Mouse (Mus musculus) embryonic facial prominence, embryonic 11.5 days (tissue): ENCODE data around the gene Iqcf6. TPM values are rescaled to one million over a fixed set of nuclear protein-coding genes. Genes with fewer than 3 reads are reported as not detected.

Source experiments
- ATAC-seq: fragments of 200-750 bp; cut with Nextera tagmentation; replicated peaks from 2 replicates; pipeline ENCODE4 v1.8.0; 2017; ENCODE audit warnings: low read depth; ENCODE audit not compliant: insufficient number of reproducible peaks, low FRiP score, low TSS enrichment
- DNase-seq: peaks from one replicate; pipeline ENCODE4 v3.0.0-alpha.2; 2015; ENCODE audit warnings: low spot score
- H3K27ac ChIP-seq: fragments of 300-500 bp; sonication (generic); replicated peaks from 2 replicates; pipeline ENCODE4 v1.5.1; 2014; ENCODE audit warnings: mild to moderate bottlenecking, low read depth, low read length, control low read depth
- H3K27me3 ChIP-seq: fragments of 300-500 bp; sonication (generic); 2 replicates; pipeline ENCODE4 v1.6.1; 2014; ENCODE audit warnings: mild to moderate bottlenecking, low read length, moderate library complexity, mixed read lengths; ENCODE audit not compliant: control insufficient read depth, insufficient read depth
- H3K36me3 ChIP-seq: fragments of 300-500 bp; sonication (generic); replicated peaks from 2 replicates; pipeline ENCODE4 v1.6.1; 2014; ENCODE audit warnings: low read depth, mild to moderate bottlenecking, low read length, moderate library complexity, mixed read lengths; ENCODE audit not compliant: control insufficient read depth, insufficient read depth
- H3K4me1 ChIP-seq: fragments of 300-500 bp; sonication (generic); 2 replicates; pipeline ENCODE4 v1.6.1; 2014; ENCODE audit warnings: low read length, mixed read lengths; ENCODE audit not compliant: control insufficient read depth, insufficient read depth
- H3K4me2 ChIP-seq: fragments of 300-500 bp; sonication (generic); 2 replicates; pipeline ENCODE4 v1.6.1; 2014; ENCODE audit warnings: low read depth, mild to moderate bottlenecking, control low read depth, low read length, moderate library complexity
- H3K4me3 ChIP-seq: fragments of 300-500 bp; sonication (generic); 2 replicates; pipeline ENCODE4 v1.5.1; 2014; ENCODE audit warnings: low read depth, low read length, control low read depth
- H3K9ac ChIP-seq: fragments of 300-500 bp; sonication (generic); replicated peaks from 2 replicates; pipeline ENCODE4 v1.6.1; 2014; ENCODE audit warnings: mild to moderate bottlenecking, control low read depth, low read length
- H3K9me3 ChIP-seq: fragments of 300-500 bp; sonication (generic); replicated peaks from 2 replicates; pipeline ENCODE4 v1.6.1; 2016; ENCODE audit warnings: mild to moderate bottlenecking, low read length, inconsistent platforms, mixed read lengths; ENCODE audit not compliant: control insufficient read depth
- WGBS: fragments of 180-500 bp; shearing (Covaris S2); extraction: QIAGEN DNeasy Blood & Tissue Kit; methylation state at CpG from one replicate; pipeline ENCODE4 v1.1.7; 2014; 5-methylcytosine and 5-hydroxymethylcytosine counted together
- polyA plus RNA-seq: library from polyadenylated mRNA; unstranded; fragments of >200 nt; fragmentation: Nextera tagmentation; extraction: Ambion mirVana; gene quantifications from 2 replicates; pipeline ENCODE4 v1.2.1, GENCODE M21; 2014

The Iqcf6 gene
- polyA plus RNA-seq, 1 experiment from 2014 or later: not detected

DNA sequence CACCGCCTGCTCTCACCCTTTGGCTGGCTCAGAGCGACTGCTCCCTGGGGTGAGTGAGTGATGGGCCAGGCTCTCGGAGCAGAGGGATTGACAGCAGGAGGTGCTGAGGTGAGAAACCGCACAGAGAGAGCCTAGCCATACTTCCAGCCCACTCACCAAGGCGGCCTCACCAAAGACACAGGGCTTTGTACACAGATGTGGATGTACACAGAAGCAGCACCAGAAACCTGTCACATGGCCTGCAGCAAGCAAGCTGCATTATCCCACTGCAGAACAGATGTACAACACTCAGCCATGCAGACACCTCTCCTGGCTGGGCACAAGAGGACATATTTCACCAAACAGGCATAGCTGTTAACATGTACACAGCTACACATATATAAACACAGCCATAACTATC is 31.2 kb downstream of the Iqcf6 start:
- H3K27ac ChIP-seq: no peak overlapping the region
- H3K9me3 ChIP-seq: no peaks in the 10 kb centered on the region
- WGBS: 54% methylated on average over 5 of the region's 5 CpGs
- no peaks in the 10 kb centered on the region; the same call in none of the 2 replicates for H3K36me3 ChIP-seq
- ATAC-seq: no peak
- no peak overlapping the region for H3K9ac ChIP-seq
- H3K4me2 ChIP-seq: no peak overlapping the region
- H3K4me3 ChIP-seq: no peak overlapping the region
- DNase-seq: no peak
- peaks cover 13% of the 10 kb centered on the region for H3K27me3 ChIP-seq
- peaks cover 4% of the 10 kb centered on the region for H3K4me1 ChIP-seq

DNA sequence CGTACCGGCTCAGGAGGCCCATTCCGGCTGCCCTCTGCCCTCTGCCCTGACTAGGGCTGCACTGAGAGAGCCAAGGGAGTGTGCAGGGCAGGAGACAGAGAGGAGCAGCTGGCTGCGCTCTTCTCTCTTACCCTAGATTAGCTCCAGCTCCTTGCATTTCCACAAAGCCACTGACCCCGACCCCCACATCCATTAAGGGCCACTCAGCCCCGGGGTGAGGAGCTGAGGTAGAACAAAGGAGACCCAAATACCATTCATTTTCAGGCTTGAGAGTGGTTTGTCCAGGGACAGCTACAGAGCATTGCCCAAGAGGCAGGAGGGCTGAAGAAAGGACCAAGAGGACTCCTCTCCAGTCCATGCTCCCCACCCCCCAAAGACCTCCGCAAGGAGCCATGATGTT is 33.1 kb downstream of the Iqcf6 start:
- H3K9me3 ChIP-seq: no peaks in the 10 kb centered on the region
- H3K4me1 ChIP-seq: peaks cover 4% of the 10 kb centered on the region
- 28% methylated on average over 7 of the region's 7 CpGs for WGBS
- H3K36me3 ChIP-seq: no peaks in the 10 kb centered on the region; the same call in none of the 2 replicates
- H3K27me3 ChIP-seq: peaks cover 13% of the 10 kb centered on the region
- no peak overlapping the region for H3K9ac ChIP-seq
- ATAC-seq (no peak), DNase-seq (no peak)
- no peak overlapping the region for H3K4me2 ChIP-seq
- H3K4me3 ChIP-seq: no peak overlapping the region
- no peak overlapping the region for H3K27ac ChIP-seq

DNA sequence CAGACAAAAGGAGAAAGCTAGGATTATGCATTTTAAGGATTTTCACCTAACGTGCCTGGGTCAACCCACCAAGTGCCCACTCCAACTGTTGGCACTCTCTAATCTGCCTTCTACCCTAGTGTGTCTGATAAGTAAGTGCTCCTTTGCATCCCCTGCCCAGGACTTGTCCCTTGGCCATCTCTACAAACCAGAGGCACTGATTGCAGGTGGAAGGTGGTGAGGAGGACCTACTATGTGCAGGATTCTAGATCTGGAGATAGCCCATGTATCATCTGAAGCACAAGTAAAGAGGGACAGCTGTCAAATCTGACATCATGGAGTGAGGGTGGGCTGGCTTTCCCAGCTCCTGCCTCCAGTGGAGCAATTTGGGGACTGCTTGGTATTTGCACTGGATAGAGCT is 33.6 kb downstream of the Iqcf6 start:
- H3K9me3 ChIP-seq: no peaks in the 10 kb centered on the region
- 72% methylated on average over 1 of the region's 1 CpGs for WGBS
- no peaks in the 10 kb centered on the region; the same call in none of the 2 replicates for H3K36me3 ChIP-seq
- no peak for ATAC-seq
- DNase-seq: no peak
- no peak overlapping the region for H3K4me3 ChIP-seq
- H3K4me2 ChIP-seq: no peak overlapping the region
- H3K27ac ChIP-seq: no peak overlapping the region
- H3K27me3 ChIP-seq: peaks cover 8% of the 10 kb centered on the region
- H3K4me1 ChIP-seq: peaks cover 4% of the 10 kb centered on the region
- H3K9ac ChIP-seq: no peak overlapping the region

DNA sequence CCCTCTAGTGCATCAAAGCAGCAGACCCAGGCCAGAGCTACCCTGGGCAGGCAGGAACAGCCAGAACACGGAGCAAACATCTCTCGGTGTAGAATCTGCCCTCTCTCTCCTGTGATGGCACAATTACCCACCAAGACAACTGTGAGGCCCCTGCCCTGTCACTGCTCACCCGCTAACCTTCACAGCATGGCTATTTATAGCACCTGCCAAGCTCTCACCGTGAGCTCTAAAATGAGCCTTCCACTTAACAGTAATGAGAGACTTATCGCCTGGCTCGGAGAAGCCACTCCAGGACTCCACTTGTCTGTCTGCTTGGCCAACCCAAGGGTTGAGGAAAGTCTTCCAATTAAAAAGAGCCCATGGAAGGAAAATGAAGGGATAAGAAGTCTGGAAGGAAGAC is 36.8 kb downstream of the Iqcf6 start:
- Histone ChIP-seq H3K27ac (no peak overlapping the region), H3K4me2 (no peak overlapping the region), H3K9me3 (no peaks in the 10 kb centered on the region), H3K4me1 (no peaks in the 10 kb centered on the region), H3K9ac (no peak overlapping the region), H3K4me3 (no peak overlapping the region), H3K36me3 (no peaks in the 10 kb centered on the region; the same call in none of the 2 replicates), H3K27me3 (no peaks in the 10 kb centered on the region)
- ATAC-seq: no peak
- whole genome bisulfite sequencing: 84% methylated on average over 6 of the region's 6 CpGs
- no peak for DNase-seq

DNA sequence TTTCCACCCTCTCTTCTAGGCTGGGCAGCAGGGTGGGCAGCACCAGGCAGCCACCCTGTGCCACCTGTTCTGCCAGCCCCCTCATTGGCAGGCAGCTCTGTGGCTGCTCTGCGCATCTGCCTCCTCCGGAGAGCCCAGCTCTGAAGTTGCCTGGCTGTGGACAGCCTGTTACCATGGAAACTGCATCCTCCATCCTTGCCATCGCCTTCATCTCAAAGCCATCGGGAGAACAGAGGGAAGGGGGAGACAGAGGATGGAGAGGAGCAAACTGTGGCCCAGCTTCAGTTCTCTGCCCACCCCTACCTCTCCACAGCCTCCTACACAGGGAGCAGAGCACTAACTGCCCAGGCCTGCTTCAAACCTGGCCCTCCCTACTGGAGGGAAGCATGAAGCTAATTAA is 38.1 kb downstream of the Iqcf6 start:
- no peak for DNase-seq
- 81% methylated on average over 4 of the region's 4 CpGs for WGBS

DNA sequence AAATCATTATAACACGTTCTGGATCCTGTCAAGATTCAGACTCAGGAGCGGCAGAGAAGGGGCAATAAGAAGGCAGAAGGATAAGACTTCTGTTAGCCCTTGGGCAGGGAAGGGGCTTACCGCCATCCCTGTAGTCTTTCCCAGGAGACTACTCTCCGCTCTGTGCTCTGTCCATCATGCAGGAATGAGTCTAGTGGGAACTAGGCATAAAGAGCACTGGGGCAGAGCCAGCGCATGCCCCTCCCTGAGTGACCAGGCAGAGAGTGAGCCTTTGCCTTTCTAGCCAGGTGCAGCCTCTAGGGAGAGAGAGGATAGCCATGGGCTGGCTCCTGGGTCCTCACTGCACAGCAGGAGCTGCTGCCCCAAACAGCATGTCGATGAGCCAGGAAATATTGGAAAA is 38.5 kb downstream of the Iqcf6 start:
- Histone ChIP-seq H3K4me2 (no peak overlapping the region), H3K27ac (no peak overlapping the region), H3K27me3 (no peaks in the 10 kb centered on the region), H3K4me3 (no peak overlapping the region), H3K9ac (no peak overlapping the region), H3K9me3 (no peaks in the 10 kb centered on the region), H3K4me1 (no peaks in the 10 kb centered on the region), H3K36me3 (no peaks in the 10 kb centered on the region; the same call in none of the 2 replicates)
- DNase-seq (no peak), ATAC-seq (no peak)
- WGBS: 85% methylated on average over 6 of the region's 6 CpGs

More for the DNA sequence above, 38.1 kb downstream of the Iqcf6 start:
- H3K36me3 ChIP-seq: no peaks in the 10 kb centered on the region; the same call in none of the 2 replicates
- no peak overlapping the region for H3K9ac ChIP-seq
- H3K4me3 ChIP-seq: no peak overlapping the region
- no peak for ATAC-seq
- H3K27me3 ChIP-seq: no peaks in the 10 kb centered on the region
- H3K4me1 ChIP-seq: no peaks in the 10 kb centered on the region
- no peak overlapping the region for H3K27ac ChIP-seq
- no peak overlapping the region for H3K4me2 ChIP-seq
- H3K9me3 ChIP-seq: no peaks in the 10 kb centered on the region

DNA sequence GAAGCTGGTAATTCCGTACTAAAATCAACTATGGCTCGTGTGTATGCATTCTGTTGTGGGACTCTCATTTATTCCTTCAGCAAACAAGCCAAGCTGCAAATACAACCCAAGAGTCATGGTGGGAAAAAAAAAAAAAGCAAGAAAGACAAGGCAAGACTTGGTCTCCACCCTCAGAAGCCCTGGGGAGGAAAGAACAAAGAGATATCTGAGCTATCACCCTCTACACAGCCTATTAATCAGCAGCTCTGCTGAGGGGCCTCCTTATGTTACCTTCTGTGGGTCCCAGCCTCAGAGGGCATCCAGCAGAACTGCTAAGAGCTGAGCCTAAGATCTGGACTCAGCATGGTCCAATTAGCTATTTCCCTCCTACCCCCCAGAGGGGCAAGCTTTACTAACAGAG is 47.5 kb downstream of the Iqcf6 start:
- H3K4me2 ChIP-seq: no peak overlapping the region
- WGBS: 87% methylated on average over 2 of the region's 2 CpGs
- H3K27ac ChIP-seq: no peak overlapping the region
- no peaks in the 10 kb centered on the region for H3K9me3 ChIP-seq
- no peak overlapping the region for H3K4me3 ChIP-seq
- H3K9ac ChIP-seq: no peak overlapping the region
- H3K36me3 ChIP-seq: no peaks in the 10 kb centered on the region; the same call in none of the 2 replicates
- ATAC-seq (no peak), DNase-seq (no peak)
- H3K27me3 ChIP-seq: no peaks in the 10 kb centered on the region
- H3K4me1 ChIP-seq: no peaks in the 10 kb centered on the region

DNA sequence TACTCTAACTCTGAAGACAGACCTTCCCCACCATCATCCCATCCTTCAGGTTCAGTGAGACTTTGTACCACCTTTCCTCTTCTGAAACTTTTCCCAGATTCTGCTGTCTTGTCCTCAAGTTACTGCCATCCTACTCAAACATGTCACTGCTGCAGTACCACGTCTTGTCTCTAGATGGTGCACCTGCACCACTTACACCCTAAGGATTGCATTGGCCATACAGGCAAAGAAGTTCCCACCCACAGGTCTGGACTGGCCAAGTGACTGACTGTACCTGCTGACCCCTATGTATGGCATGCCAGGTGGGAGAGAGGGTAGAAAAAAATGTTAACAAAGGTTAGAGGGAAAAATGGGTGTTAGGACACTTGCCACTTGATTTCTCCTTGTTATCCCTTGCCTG is 49.1 kb downstream of the Iqcf6 start:
- no peaks in the 10 kb centered on the region for H3K9me3 ChIP-seq
- H3K9ac ChIP-seq: no peak overlapping the region
- WGBS: 3% methylated on average over 1 of the region's 1 CpGs
- DNase-seq (peak; percentile 83), ATAC-seq (peak; percentile 66; the same call in 1 of the 2 replicates)
- H3K36me3 ChIP-seq: no peaks in the 10 kb centered on the region; the same call in none of the 2 replicates
- H3K27ac ChIP-seq: no peak overlapping the region
- no peak overlapping the region for H3K4me2 ChIP-seq
- no peaks in the 10 kb centered on the region for H3K27me3 ChIP-seq
- H3K4me1 ChIP-seq: no peaks in the 10 kb centered on the region
- H3K4me3 ChIP-seq: no peak overlapping the region
